Mouse (Mus musculus) WW6 (cell line): ENCODE measurements around the gene Nop16.

Experiments
- DNase-seq: peaks from one replicate; pipeline ENCODE4 v3.0.0-alpha.2; 2013; ENCODE audit warnings: low read depth, low spot score

Nop16 gene

DNA sequence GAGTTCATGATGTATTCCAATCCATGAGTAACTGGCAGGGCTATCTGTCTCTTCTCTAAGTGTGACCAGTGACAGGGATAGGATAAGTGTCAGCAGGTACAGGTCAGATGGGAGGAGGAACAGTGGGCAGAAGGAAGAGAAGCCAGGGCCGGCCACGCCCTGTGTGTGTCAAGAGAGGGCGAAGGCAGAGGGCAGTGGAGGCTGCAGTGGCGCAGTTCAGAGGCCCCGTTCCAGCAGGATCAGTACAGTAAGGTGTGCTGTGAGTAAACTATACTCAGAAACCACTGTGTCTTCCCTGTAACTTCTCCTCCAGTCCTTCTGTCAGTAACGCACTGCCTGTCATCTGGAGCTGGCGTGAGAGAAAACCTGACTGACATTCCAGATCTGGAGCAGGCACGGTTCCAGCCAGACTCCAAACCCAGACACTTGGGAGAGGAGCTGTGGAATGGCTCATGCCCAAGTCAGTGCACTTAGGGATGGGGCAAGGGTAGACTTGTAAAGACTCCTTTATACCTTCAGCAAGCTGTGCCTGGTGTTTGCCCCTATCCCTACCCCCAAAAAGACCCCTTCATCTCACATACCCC lies 6.3 kb upstream of the Nop16 start:
- no peak for DNase-seq

DNA sequence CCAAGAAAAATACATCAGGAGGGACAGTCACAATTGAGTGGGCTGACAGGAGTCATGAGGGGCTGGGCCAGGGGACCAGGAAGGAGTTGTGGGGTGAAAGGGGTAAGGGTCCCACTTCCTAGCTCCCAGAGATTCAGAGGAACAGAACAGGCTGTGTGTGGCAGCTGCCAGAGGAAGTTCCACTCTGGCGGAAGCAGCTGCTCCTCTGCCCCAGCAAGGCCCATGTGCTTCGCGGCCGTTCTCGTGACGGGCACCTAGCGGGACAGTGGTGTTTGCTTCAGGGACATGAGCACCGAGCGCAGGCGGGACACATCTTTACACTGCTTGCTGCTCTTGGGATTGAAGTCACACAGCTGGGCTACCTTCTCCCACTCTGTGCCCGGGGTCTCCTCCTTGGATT lies 3.7 kb upstream of the Nop16 start:
- DNase-seq, result no peak

DNA sequence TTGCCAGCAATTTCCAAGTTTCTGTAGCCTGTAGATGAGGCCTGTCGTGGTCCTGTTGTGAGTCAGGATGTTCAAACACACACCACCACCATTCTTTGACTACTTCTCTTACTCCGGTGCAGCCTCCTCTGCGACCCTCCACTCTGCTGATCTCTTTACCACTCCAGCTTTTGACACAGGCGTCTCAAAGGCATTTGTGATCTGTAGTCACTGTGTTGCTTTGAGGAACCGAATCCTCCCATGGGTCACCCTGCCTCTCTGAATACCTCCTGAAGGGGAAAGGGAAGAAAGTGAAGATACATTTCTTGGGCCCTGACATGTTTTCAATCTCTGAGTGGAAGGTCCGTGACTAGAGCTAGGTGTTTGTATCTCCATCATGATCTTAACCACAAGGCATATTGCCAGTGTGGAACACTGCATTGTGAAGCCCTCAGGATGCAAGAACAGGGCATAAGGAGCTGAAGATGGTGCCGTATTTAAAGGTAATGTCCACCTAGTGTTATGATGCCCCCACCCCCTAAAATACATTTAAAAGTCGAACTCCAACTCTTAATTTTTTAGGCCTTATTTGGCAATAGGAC lies 2.0 kb upstream of the Nop16 start:
- no peak for DNase-seq

DNA sequence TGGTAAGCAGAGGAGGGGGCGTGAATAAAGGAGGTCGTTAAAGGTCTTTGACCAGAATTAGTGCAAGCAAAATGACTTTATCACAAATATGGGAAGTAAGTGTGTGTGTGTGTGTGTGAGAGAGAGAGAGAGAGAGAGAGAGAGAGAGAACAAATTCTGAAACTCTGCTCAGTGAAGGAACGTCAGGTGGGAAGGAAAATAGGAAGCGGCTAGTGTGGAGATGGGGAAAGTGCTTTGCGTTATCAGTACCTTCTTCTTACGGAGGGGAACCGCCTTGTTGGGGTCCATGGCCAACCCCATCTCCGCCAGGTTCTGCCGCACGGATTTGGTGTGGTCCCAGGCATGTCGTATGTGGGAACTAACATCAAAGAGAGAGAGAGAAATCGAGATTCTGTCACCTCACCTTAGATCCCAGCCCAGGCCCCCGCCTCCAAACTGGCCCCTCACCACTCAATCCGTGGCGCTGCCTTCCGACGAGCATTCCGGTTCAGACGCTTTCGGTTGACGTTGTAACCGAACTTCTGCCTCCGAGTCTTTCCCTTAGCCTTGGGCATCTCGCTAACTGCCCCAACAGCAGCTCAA lies 385 bp downstream of the Nop16 start:
- DNase-seq, result no peak

DNA sequence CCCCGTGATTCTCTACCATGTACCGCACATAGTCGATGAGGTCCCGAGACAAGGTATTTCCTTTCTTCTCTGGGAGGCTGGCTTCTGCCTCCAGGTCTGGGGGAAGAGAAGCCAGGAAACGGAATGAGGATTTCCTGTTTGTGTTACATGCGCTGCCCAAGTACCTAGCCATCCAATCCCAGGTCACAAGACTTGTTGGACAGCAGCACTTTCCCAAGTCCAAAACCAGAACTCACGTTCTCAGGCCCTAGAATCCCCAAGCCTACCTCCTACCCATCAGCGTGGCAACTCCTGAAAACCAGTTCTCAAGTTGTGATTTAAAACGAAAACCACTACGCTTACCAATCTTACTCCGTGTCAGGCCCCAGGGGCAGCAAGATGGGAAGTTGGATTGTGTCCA lies 4.1 kb downstream of the Nop16 start:
- no peak for DNase-seq

DNA sequence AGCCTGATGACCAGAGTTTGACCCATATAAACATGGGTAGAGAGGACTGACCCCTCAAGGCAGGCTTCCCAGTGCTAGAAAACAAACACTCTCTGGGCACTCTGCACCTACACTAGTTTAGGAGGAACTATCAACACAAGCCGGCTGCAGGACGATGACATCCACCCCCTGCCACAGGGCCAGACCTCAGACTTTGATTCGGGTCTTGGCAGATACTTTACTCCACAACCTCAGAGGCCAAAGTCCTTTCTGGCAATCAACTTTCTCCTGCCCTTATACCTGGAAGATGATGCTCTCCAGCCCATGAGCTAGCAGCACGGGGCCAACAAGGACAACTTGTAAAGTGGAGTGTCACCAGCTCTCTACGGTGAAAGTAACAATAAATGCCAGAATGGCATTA lies 7.0 kb downstream of the Nop16 start:
- DNase-seq, result no peak

DNA sequence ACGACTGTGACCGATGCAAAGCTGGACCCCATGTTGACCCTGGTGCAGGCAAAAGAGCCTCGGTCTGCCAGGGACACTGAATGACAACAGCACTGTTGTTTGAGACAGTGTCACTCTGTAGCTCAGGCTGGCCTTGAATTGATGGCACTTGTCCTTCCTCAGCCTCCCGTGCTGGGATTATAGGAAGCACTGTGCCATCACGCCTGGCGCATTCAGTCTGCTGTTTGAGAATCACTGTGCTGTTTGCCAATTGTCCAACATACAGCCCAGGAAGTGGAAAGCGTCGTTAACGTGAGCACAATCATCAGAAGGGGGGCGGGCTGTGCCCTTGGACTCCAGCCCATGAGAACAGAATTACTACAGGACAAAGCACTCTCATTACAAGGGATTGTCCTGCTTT lies 7.8 kb downstream of the Nop16 start:
- DNase-seq, result no peak

DNA sequence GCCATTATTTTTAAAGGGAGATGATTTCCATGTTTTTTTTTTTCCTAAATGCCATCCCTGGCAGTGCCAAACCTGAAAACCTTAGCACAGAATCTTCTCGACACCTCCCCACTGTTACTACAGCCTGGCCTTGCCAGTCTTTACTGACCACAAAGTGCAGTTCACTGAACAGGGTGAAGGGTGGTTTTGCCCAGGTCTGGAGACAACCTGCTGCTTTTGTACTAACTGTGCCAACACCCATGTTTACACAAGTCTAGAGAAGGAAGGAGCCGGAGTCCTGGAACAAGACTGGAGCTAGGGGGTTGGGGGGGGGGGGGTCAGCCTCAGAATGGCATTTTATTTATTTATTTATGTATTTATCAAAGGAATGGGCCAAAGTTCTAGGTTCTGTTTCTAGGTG lies 8.5 kb downstream of the Nop16 start:
- no peak for DNase-seq

DNA sequence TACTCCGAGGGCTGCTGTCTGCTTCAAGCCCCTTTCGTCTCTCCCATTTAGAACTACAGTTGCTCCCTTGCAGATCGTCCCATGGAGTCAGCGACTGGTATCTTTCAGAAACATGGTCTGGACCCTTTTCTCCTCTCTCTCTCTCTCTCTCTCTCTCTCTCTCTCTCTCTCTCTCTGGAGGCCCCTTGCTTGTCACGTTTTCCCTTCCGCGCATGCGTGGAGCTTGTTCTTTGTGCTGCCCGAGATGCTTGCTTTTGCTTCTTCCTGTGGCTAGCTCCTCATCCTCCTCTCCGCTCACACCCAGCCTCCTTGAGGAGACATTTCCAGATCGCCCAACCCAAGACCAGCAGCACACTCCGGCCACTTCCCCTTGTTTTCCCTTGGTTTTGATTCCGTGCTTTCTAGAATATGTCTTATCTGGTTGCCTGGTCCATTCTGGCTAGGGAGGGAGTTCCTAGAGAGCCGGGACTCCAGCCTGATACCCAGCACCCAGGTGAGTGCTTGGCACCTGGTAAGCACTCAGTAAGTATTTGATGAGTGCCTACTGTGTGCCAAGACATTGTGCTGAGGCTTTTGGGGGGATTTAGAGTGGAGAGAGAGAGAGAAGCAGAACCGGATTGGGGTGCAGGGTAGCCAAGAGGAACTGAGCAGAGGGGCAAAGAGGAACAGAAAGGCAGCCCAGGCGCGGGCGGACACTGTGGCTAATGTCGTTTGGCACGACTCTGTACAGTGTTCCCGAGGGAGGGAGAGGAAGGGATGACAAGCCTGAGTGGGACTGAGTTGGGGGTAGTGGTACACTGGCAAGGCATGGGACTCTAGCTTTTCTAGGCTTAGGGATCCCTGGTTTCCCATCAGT lies 12.0 kb downstream of the Nop16 start:
- DNase-seq, result no peak

DNA sequence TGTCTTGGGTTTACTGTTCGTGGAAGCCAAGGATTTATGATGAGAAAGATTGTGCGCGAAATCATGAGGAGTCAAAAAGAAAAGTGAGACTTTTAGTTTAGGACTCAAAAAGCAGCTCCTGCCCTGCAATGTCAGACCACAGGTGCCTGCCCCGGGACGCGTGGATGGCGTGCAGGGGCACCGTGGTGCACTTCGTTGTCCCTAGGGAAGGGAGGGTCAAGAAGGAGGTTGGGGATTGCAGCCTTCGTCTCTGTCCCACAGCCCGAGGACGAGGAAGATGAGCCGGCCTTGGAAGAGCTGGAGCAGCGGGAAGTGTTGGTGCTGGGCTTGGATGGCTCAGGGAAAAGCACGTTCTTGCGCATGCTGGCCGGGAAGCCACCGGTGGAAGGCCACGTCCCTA lies 14.4 kb downstream of the Nop16 start:
- no peak for DNase-seq

DNA sequence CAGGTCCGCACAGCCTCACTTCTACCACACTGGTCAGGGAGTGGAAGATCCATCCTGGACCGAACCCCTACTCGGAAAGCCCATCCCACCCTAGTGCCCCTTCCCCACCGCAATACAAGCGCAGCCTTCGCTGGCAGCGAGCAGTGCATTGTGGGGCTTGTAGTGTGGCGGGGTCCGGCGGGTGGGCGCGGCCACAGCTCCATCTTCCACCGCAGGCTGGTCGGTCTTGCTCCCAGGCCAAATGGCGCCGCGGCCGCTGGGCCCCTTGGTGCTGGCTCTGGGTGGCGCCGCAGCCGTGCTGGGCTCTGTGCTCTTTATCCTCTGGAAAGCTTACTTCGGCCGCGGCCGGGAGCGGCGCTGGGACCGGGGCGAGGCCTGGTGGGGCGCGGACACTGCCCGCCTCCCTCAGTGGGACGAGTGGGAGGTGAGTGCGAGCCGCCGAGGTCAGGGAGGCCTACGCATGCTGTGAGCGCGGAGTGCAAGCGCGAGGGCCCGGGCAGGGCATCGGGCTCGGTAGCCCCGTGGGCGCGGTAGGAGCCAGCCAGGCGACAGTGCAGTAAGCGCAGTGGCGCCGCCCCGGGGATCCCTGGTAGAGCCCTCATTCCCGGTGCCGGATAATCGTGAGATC lies 14.9 kb downstream of the Nop16 start, which contains the start of gene Arl10:
TSS of gene Arl10 (plus strand) at position 162 of the 628 bp plus-strand sequence.
- DNase-seq, result peak; percentile 40

DNA sequence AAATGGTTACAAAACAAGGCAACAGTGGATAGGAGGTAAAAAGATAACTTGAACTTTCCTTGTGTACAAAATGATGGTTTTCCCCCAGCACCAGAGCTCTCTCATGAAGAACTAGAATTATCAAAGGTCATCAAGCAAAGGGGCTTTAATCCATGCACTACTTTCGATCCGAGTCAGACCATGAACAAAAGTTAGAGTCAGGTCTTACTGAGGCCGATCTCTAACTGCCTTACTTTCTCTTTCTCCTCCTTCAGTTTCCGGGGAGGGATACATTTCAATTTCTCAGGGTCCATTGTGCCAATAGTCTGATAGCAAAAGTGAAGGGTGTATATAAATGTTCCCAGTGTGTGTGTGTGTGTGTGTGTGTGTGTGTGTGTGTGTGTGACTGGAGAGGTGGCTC lies 17.3 kb downstream of the Nop16 start:
- no peak for DNase-seq

DNA sequence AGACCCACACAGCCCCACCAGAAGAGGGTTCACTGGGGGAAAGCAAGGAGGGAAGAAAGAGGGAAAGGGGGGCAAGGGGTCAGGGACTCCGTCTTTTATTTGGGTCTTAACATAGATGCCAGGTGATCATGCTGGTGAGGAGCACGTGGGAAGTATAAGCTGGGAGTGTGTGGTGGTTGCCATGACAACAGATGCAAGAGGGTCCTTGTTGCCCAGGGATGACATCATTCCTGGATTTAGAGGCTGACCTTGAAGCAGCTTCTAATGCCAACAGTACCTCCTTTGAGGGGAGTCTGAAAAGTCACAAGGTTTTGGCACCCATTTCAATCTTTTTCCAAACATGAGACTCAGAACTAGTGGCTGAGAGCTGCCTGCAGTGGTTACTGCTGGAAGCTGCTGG lies 18.3 kb downstream of the Nop16 start:
- DNase-seq, result no peak

DNA sequence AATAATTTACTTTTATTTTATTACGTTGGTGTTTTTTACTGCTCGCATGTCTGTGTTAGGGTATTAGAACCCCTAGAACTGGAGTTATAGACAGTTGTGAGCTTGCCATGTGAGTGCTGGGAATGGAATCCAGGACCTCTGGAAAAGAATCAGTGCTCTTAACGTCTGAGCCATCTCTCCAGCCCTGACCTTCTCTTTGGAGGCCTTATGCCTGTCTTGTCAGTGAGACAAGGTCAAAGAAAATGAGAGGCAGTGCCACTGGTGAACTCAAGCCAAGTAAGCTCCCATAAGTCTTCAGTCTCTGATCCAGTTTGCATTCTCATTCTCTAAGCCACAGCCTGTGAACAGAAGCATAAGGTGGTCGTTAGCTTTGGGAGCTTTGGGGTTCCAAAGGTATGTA lies 19.2 kb downstream of the Nop16 start:
- no peak for DNase-seq

DNA sequence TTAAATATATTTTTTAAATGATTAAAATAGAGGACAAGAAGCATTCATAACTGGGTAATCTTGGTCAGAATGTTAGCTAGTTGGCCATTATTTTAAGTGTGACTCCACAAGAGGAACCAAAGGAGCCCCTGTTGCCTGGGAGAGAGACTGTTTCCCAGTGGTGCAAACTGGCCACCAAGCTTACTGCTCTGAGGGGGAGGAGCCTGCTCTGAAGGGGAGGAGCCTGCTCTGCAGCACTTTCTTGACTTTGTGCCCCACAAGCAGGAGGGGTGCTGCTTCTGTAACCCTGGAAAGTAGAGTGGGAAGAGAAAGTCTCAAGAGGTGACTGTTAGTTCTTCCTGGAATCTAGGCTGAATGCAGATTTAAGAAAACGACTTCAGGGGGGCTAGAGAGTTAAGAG lies 20.6 kb downstream of the Nop16 start:
- DNase-seq, result no peak

DNA sequence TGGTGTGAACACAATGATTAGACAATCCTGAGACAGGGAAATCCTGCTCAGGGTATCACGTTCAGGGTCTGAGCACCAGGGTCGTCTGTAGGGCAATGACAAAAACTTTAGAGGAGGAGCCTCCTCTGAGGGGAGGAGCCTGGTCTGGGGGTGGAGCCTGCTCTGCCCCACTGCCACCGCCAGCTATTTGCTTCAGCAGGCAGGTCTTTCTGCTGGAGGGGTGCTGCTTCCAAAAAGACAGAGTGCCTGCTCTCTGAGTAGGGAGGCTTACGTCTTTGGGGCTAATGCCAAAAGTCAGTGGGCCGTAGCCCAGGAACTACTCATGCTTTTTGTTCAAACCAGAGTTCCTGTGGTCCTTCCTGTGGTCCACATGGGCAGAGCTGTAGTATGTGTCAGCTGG lies 21.5 kb downstream of the Nop16 start:
- peak; percentile 40 for DNase-seq

DNA sequence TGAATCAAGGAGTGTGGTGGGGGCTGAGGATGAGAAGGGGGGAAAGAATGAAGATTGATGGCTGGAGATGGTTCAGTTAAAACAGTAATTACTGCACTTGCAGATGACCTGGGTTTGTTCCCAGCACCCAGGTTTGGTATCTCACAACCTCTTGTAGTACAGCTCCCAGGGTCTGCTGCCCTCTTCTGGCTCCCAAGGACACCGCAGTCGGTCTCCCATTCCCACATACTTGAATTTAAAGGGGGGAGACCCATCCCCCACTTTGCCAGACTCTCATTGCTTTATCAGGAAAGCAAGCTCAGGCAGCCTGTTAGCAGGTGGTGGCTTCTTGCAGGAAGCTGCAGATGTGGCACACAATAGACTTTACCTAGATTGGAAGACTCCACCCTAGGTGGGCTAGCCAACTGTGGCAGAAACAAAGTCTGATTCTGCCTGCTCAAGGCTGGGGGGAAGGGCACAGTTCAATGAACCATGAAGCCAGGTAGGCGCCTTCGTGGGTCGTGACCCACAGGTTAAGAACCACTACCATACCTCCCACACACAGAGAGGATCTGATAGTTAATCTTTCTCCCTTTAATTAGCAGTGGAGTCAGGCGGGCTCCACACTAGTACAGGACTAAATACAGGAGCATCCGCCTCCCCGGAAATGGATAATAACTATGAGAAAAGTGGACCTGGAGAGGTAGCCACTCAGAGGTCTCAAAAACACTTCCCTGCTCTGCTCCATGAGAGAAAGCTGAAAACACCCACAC lies 24.1 kb downstream of the Nop16 start:
- DNase-seq, result peak; percentile 61

DNA sequence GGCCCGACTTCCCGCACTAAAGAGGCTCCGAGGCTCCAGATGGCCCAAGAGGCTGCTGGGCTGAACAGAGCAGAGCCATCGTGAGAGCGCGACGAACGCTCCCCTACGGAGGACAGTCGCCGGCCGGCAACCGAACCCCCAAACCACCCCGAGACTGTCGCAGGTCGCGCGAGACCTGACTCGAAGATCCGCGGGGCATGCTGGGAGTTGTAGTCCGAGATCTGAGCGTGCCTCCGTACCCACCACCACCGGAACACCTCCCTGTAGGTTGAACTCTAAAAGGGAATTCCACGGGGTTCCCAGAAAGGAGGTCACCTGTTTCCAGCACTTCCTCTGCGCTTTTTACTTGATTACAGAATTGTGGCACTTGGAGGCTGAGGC lies 24.7 kb downstream of the Nop16 start, which contains the start of gene 4833439L19Rik:
TSS of gene 4833439L19Rik (minus strand) at position 235 of the 381 bp plus-strand sequence.
- peak; percentile 83 for DNase-seq

DNA sequence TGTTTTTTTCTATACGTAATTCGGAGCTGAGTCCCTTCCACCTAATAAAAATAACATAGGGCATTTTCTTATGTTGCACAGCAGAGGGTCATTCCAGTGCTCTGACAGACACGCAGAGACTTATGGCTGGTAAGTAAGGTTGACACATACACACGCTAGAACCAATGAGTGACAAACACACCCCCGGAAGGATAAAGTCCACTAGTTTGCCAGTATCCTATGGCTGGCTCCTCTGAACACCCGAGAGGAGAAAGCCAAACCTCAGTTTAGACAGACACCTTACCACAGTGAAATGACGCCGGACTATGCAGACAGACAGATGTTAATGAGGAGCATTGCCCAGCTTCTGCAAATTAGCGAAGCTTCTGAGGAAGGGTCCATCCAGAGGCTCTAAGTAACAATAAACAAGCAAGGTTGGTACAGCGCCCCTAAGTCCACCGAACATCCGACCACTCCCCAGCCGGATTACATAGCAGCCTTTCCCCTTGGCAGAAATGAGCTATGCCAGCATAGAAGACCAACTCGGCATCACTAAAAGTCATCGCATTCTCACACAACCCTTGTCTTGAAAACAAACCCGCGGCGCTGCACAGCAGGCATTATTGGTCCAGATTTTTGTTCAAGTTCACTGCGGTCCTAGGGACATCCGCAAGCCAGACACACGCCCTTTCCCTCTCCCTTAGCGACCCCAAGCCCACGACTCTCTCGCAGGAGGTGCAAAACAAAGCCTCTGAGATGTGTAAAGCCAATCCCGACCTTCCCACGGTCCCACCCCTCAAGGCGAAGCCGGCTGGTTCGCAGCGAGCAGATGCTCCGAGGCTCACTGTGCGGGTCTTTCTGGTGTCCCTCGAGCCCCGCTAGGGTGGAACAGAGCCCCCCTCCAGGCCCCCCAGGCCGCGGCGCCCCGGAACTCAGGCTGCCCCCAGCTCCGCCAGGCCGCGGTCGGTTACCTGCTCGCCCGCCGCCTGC lies 25.4 kb downstream of the Nop16 start:
- no peak for DNase-seq

DNA sequence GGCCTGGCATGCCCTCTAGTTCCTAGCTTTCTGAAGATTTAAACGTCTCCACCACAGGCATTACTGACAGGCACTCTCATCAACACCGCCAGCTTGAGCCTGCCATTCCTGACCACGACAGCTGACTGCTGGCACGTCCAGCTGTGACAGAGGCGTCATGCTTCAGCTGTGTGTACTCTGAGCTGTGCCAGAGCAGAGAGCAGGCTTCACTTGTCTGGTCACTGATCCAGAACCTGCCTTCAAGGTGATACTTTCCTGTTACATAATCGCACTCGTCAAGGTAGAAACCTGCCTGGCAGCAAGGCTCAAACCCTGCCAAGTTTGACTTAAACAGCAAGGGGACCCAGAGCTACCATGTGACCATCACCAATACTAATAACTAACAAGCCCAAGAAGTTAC lies 27.3 kb downstream of the Nop16 start:
- no peak for DNase-seq
